Mouse (Mus musculus): ENCODE results near the gene Scn3b. TPM values are rescaled to one million over a fixed set of nuclear protein-coding genes. Genes with fewer than 3 reads are reported as not detected.

Scn3b gene
- polyA plus RNA-seq, 1 experiment from 2014 or later, result 5.0 TPM

DNA sequence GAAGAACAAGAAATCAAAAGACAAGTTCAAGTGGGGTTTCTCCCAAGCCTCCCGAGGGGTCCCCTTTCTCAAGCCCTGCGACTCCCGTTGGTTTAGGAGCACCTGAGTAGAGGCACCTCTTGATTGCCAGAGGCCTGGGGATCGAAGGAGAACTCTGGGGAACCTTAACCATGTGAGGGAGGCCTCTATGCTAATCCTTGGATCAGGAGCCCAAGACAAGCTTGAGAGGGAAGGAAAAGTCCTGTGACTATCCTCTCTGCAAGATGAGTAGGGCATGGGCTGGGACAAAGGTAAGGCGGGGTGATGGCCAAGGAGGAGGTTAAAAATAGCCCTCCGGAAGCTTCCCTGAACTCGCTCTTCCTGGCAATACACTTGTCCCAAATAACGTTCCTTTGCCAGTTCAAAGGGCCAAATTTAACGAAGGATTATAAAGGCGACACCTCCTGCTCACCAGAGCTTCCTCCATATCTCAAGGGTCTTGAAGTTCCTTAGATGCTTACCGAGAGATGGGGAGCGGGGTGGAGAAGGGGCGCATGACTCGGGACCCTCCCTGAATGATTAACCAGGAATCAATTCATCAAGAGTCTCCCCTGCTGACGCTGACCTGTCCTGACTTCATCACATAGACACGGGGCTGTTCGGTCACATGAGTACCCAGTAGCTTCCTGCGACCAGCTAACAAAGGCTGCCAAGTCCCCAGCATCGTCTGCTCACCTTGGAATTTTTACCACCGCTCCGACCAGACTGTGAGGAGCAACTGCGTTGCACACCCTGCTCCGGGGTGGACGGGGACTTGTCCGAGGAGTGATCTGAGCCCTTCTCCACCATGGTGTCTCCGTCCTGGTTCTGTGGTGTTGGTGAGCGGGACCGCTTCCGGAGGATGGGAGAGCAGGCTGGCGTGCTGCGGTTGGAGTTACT lies 64.0 kb downstream of the Scn3b start:
- Histone ChIP-seq H3K4me3 (no peak overlapping the region), H3K36me3 (no peaks in the 10 kb centered on the region), H3K27ac (no peak overlapping the region), H3K4me1 (0 out of 2 replicates have a peak, but pooled peaks cover 7% of the 10 kb centered on the region), H3K4me2 (replicated peaks) (no peak overlapping the region), H3K27me3 (no peaks in the 10 kb centered on the region), H3K9ac (no peak overlapping the region), H3K9me3 (no peaks in the 10 kb centered on the region)
- no peak for ATAC-seq (ENCODE audit: low FRiP score, low read depth)
- 81% methylated on average over 31 of the region's 31 CpGs for WGBS

DNA sequence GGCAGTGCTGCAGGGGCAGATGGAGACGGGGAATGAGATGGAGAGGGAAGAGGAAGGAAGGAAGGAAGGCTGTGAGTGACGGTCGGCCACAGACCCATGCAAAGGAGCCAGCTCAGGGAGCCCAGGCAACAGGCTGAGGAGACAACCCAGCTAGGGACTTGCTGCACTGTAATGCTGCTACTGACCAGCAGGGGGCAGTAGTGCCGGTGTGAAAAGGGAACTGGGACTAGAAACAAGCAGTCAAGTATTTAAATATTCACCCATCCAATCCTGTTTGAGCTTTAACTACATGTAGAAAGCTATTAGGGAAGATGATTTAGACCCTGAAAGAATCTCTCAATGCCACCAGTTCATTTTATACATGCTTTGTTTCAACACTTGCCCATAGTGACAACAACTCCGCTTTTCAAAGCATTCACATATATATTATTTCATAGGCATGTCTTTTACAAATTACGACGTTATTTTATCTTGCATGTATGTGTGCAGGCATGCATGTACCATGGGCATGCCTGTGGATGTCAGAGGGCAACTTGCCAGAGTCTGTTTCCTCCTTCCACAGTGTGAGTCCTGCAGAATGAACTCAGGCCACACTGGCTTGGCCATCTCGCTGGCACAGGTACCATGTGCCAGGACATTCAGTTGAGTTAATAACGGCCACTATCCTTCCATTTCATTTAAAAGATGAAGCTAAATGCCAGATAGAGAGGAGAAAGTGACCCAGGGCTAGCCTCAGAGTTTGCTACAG lies 64.8 kb downstream of the Scn3b start:
- H3K4me2 ChIP-seq (replicated peaks), result no peak overlapping the region
- H3K36me3 ChIP-seq, result no peaks in the 10 kb centered on the region
- H3K27me3 ChIP-seq, result no peaks in the 10 kb centered on the region
- H3K4me3 ChIP-seq, result no peak overlapping the region
- no peaks in the 10 kb centered on the region for H3K9me3 ChIP-seq
- 61% methylated on average over 9 of the region's 9 CpGs for WGBS
- H3K9ac ChIP-seq, result no peak overlapping the region
- ATAC-seq (ENCODE audit: low FRiP score, low read depth), result no peak
- H3K27ac ChIP-seq, result no peak overlapping the region
- 0 out of 2 replicates have a peak, but pooled peaks cover 7% of the 10 kb centered on the region for H3K4me1 ChIP-seq

- 0 out of 2 replicates have a peak, but pooled peaks cover 7% of the 10 kb centered on the region for H3K4me1 ChIP-seq
- no peaks in the 10 kb centered on the region for H3K9me3 ChIP-seq
- ATAC-seq (ENCODE audit: low FRiP score, low read depth), result no peak
- H3K9ac ChIP-seq, result no peak overlapping the region
- no peaks in the 10 kb centered on the region for H3K36me3 ChIP-seq
- H3K4me3 ChIP-seq, result no peak overlapping the region
- no peak overlapping the region for H3K4me2 ChIP-seq (replicated peaks)
- 74% methylated on average over 2 of the region's 2 CpGs for WGBS
- H3K27ac ChIP-seq, result no peak overlapping the region
- no peaks in the 10 kb centered on the region for H3K27me3 ChIP-seq
Measured at GRCm38 (mm10) chr9:40334617-40335016, 65.6 kb downstream of the Scn3b start.

- no peak overlapping the region for H3K4me3 ChIP-seq
- 78% methylated on average over 5 of the region's 5 CpGs for WGBS
- H3K27ac ChIP-seq, result no peak overlapping the region
- H3K9ac ChIP-seq, result no peak overlapping the region
- ATAC-seq (ENCODE audit: low FRiP score, low read depth), result no peak
- no peak overlapping the region for H3K4me2 ChIP-seq (replicated peaks)
- no peaks in the 10 kb centered on the region for H3K27me3 ChIP-seq
- H3K4me1 ChIP-seq, result 0 out of 2 replicates have a peak, but pooled peaks cover 7% of the 10 kb centered on the region
- H3K36me3 ChIP-seq, result no peaks in the 10 kb centered on the region
- no peaks in the 10 kb centered on the region for H3K9me3 ChIP-seq
Measured at GRCm38 (mm10) chr9:40336701-40337100, 67.7 kb downstream of the Scn3b start.

DNA sequence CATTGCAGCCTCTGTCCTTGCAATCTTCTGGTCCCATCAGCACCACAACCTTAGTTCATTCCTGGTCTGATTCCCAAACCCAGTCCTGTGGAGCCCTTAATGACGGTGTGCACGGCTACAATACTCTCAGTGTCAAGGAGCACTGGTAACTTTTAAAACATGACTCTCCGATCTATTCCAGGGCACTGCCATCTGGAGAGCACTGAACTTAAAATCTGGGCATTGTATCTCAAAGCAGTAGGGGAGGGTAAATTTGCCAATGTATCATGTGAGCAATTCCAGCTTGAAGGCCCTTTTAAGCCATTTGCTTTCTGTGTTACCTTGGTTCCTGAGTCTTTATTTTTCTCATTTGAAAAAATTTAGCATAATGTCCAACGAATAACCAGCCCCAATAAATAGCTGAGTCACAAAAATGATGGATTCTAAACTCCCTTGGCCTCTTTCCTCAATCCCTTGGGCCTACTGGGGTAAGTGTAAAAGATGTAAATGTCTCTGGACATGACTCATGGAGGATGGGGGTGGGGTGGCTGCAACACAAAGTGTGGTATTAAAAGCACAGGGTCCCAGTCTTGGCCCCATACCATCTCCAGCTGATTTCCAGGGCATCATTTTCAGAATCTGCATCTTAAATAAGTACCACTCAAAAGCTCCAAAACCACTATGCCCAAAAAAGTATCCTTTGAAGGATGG lies 68.3 kb downstream of the Scn3b start:
- no peaks in the 10 kb centered on the region for H3K9me3 ChIP-seq
- no peak overlapping the region for H3K27ac ChIP-seq
- no peaks in the 10 kb centered on the region for H3K27me3 ChIP-seq
- ATAC-seq (ENCODE audit: low FRiP score, low read depth), result no peak
- no peak overlapping the region for H3K4me2 ChIP-seq (replicated peaks)
- H3K4me1 ChIP-seq, result 0 out of 2 replicates have a peak, but pooled peaks cover 7% of the 10 kb centered on the region
- WGBS, result 73% methylated on average over 4 of the region's 4 CpGs
- H3K4me3 ChIP-seq, result no peak overlapping the region
- H3K9ac ChIP-seq, result no peak overlapping the region
- no peaks in the 10 kb centered on the region for H3K36me3 ChIP-seq

DNA sequence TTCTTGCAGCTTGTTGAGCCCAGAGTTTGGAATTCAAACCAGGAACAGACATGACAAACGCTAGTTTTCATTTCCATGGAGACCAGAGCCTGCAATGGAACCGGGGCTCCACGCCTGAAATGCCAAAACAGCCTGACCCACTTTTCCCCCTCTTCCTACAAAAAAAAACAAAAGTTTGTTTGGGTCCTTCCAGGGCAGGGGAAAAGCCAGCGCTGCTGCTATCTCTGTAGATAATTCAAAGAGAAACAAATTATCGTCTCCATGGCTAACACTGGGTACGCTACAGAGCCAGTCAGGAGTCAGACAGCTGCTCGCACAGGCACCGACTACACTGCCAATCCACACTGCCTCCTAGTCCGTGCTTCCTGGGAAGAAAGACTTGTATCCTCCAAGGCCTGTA lies 70.6 kb downstream of the Scn3b start:
- Histone ChIP-seq H3K4me1 (peaks cover 7% of the 10 kb centered on the region; the same call in 1 of the 2 replicates), H3K36me3 (no peaks in the 10 kb centered on the region), H3K9ac (no peak overlapping the region), H3K4me2 (replicated peaks) (no peak overlapping the region), H3K9me3 (no peaks in the 10 kb centered on the region), H3K27ac (no peak overlapping the region), H3K4me3 (no peak overlapping the region), H3K27me3 (no peaks in the 10 kb centered on the region)
- no peak for ATAC-seq (ENCODE audit: low FRiP score, low read depth)
- WGBS, result 85% methylated on average over 9 of the region's 9 CpGs

Other genes with a start within 250 kb of the Scn3b start
- gene Olfr981, start 247.8 kb upstream of the Scn3b start, polyA plus RNA-seq (2015; fragmentation: Nextera tagmentation; extraction: Ambion mirVana), result not detected in 2 replicates
- gene Olfr982, start 195.4 kb upstream of the Scn3b start, polyA plus RNA-seq (2015; fragmentation: Nextera tagmentation; extraction: Ambion mirVana), result not detected in 2 replicates
- gene Olfr983, start 175.6 kb upstream of the Scn3b start, polyA plus RNA-seq (2015; fragmentation: Nextera tagmentation; extraction: Ambion mirVana), result not detected in 2 replicates
- not detected in 2 replicates for gene Olfr984, start 155.0 kb upstream of the Scn3b start, polyA plus RNA-seq (2015; fragmentation: Nextera tagmentation; extraction: Ambion mirVana)
- gene Olfr985, start 139.0 kb upstream of the Scn3b start, polyA plus RNA-seq (2015; fragmentation: Nextera tagmentation; extraction: Ambion mirVana), result not detected in 2 replicates
- gene Tmem225, start 121.1 kb upstream of the Scn3b start, polyA plus RNA-seq (2015; fragmentation: Nextera tagmentation; extraction: Ambion mirVana), result not detected in 2 replicates
- 0.05 TPM in 1 of 2 replicates, not detected in the other for gene Olfr986, start 88.3 kb upstream of the Scn3b start, polyA plus RNA-seq (2015; fragmentation: Nextera tagmentation; extraction: Ambion mirVana)
- 6.8 and 7.7 TPM in 2 replicates for gene Zfp202, start 76.9 kb upstream of the Scn3b start, polyA plus RNA-seq (2015; fragmentation: Nextera tagmentation; extraction: Ambion mirVana)

Measured in limb, embryonic 13.5 days (tissue).